Mouse (Mus musculus) G1E (cell line): ENCODE data around the gene Ggt6. TPM values are rescaled to one million over a fixed set of nuclear protein-coding genes. Genes with fewer than 3 reads are reported as not detected.

Source experiments
- ATAC-seq: 2 replicates; pipeline ENCODE4 v1.8.0; 2016; ENCODE audit warnings: mild to moderate bottlenecking; ENCODE audit not compliant: insufficient number of reproducible peaks, poor library complexity, low FRiP score, severe bottlenecking; ENCODE audit errors: extremely low read depth
- DNase-seq: peaks from one replicate; pipeline ENCODE4 v3.0.0; 2012; ENCODE audit warnings: low spot score
- H3K27me3 ChIP-seq: 2 replicates; pipeline ENCODE4 v1.6.1; 2012; ENCODE audit warnings: mild to moderate bottlenecking, low read length, inconsistent platforms; ENCODE audit not compliant: insufficient read depth
- H3K36me3 ChIP-seq: replicated peaks from 2 replicates; pipeline ENCODE3; 2012; ENCODE audit warnings: mild to moderate bottlenecking, inconsistent platforms
- H3K4me1 ChIP-seq: 2 replicates; pipeline ENCODE4 v1.6.1; 2012; ENCODE audit warnings: low read depth, low read length, inconsistent platforms, mixed read lengths; ENCODE audit not compliant: insufficient read depth
- H3K4me3 ChIP-seq: 2 replicates; pipeline ENCODE4 v1.5.1; 2012; ENCODE audit warnings: low read depth, mild to moderate bottlenecking, inconsistent platforms, low read length, moderate library complexity, mixed read lengths
- H3K9me3 ChIP-seq: replicated peaks from 2 replicates; pipeline ENCODE4 v1.6.1; 2012; ENCODE audit warnings: inconsistent platforms
- CTCF ChIP-seq: IDR thresholded peaks from 2 replicates; pipeline ENCODE4 v1.5.1; 2012; ENCODE audit warnings: low read depth, low read length, inconsistent platforms, mixed read lengths
- GATA1 ChIP-seq: IDR thresholded peaks from 2 replicates; pipeline ENCODE4 v1.6.1; 2012; ENCODE audit warnings: borderline replicate concordance, low read length, inconsistent platforms, mixed read lengths
- GATA2 ChIP-seq: IDR thresholded peaks from 2 replicates; pipeline ENCODE4 v1.6.1; 2012; ENCODE audit warnings: low read depth, low read length, inconsistent platforms, borderline replicate concordance
- POLR2AphosphoS5 ChIP-seq: IDR thresholded peaks from 2 replicates; pipeline ENCODE4 v1.6.1; 2012; ENCODE audit warnings: low read depth, low read length, inconsistent platforms; ENCODE audit not compliant: insufficient replicate concordance
- TAL1 ChIP-seq: conservative IDR thresholded peaks from 2 replicates; pipeline ENCODE4 v1.6.1; 2012; ENCODE audit warnings: low read depth, low read length, inconsistent platforms, mixed read lengths
- polyA plus RNA-seq: library from polyadenylated mRNA; stranded (reverse); fragments of >175 nt; gene quantifications from 2 replicates; pipeline ENCODE4 v1.2.3, GENCODE M21; 2012
- total RNA-seq, 2 experiments: library from RNA; stranded (forward) in 1 of 2; stranded (reverse) in 1 of 2; fragments of 200-1000 nt in 1 of 2; fragments of >200 nt in 1 of 2; fragmentation: Nextera tagmentation in 1 of 2; gene quantifications; 2 replicates each; pipeline ENCODE4 v1.2.3; 2014 to 2017

Ggt6 gene
- total and polyA plus RNA-seq, 3 experiments = 0.05 TPM; not detected in 2

GRCm38 (mm10) chr11:72410521-72411092 lies 24.7 kb upstream of the Ggt6 start:
- DNase-seq = no peak
- no peak for ATAC-seq
- peaks cover 19% of the 10 kb centered on the region for H3K4me1 ChIP-seq
- H3K27me3 ChIP-seq = peaks cover 70% of the 10 kb centered on the region
- H3K36me3 ChIP-seq = no peaks in the 10 kb centered on the region
- no peak for TF ChIP-seq GATA1
- no peak for TF ChIP-seq CTCF
- no peak for TF ChIP-seq GATA2
- no peak for TF ChIP-seq TAL1
- no peak for TF ChIP-seq POLR2AphosphoS5
- H3K4me3 ChIP-seq = no peak overlapping the region
- H3K9me3 ChIP-seq = peaks cover 5% of the 10 kb centered on the region

GRCm38 (mm10) chr11:72411093-72411921 lies 24.0 kb upstream of the Ggt6 start, which contains the start of gene Smtnl2:
Gene Smtnl2, minus strand, starts transcription at chr11:72411713.
- Histone ChIP-seq H3K4me1 (peaks cover 20% of the 10 kb centered on the region), H3K36me3 (no peaks in the 10 kb centered on the region), H3K4me3 (peak within 1 kb of the TSS; percentile 14; the same call in 1 of the 2 replicates), H3K9me3 (peaks cover 5% of the 10 kb centered on the region), H3K27me3 (peaks cover 64% of the 10 kb centered on the region)
- ATAC-seq = no peak
- no peak for DNase-seq
- TF ChIP-seq CTCF = no peak
- TF ChIP-seq POLR2AphosphoS5 = no peak
- TF ChIP-seq GATA1 = no peak
- no peak for TF ChIP-seq GATA2
- no peak for TF ChIP-seq TAL1

- DNase-seq (no peak), ATAC-seq (no peak)
- H3K9me3 ChIP-seq = peaks cover 5% of the 10 kb centered on the region
- TF ChIP-seq CTCF (no peak), TAL1 (no peak), GATA1 (no peak)
- H3K36me3 ChIP-seq = no peaks in the 10 kb centered on the region
- H3K4me1 ChIP-seq = peaks cover 26% of the 10 kb centered on the region
- no peak overlapping the region for H3K4me3 ChIP-seq
- H3K27me3 ChIP-seq = peaks cover 63% of the 10 kb centered on the region
These were observed 23.4 kb upstream of the Ggt6 start for GRCm38 (mm10) chr11:72411945-72412344.

GRCm38 (mm10) chr11:72413016-72413415 lies 22.3 kb upstream of the Ggt6 start:
- ATAC-seq = no peak
- DNase-seq = no peak
- H3K4me1 ChIP-seq = peaks cover 26% of the 10 kb centered on the region
- peaks cover 64% of the 10 kb centered on the region for H3K27me3 ChIP-seq
- peaks cover 5% of the 10 kb centered on the region for H3K9me3 ChIP-seq
- TF ChIP-seq GATA2 = no peak
- H3K36me3 ChIP-seq = no peaks in the 10 kb centered on the region
- no peak overlapping the region for H3K4me3 ChIP-seq

- no peak for ATAC-seq
- H3K27me3 ChIP-seq = peaks cover 67% of the 10 kb centered on the region
- TF ChIP-seq CTCF (no peak), TAL1 (no peak), GATA1 (no peak), POLR2AphosphoS5 (no peak), GATA2 (no peak)
These were observed 21.6 kb upstream of the Ggt6 start for GRCm38 (mm10) chr11:72413601-72414190.

GRCm38 (mm10) chr11:72415155-72415554 lies 20.2 kb upstream of the Ggt6 start:
- Histone ChIP-seq H3K36me3 (no peaks in the 10 kb centered on the region), H3K27me3 (peaks cover 62% of the 10 kb centered on the region)

More at GRCm38 (mm10) chr11:72413601-72414190, 21.6 kb upstream of the Ggt6 start:
- no peak overlapping the region for H3K4me3 ChIP-seq
- peaks cover 26% of the 10 kb centered on the region for H3K4me1 ChIP-seq
- no peak for DNase-seq
- no peaks in the 10 kb centered on the region for H3K36me3 ChIP-seq
- peaks cover 5% of the 10 kb centered on the region for H3K9me3 ChIP-seq

More at GRCm38 (mm10) chr11:72415155-72415554, 20.2 kb upstream of the Ggt6 start:
- no peak for DNase-seq
- Histone ChIP-seq H3K4me1 (peaks cover 29% of the 10 kb centered on the region), H3K9me3 (peaks cover 5% of the 10 kb centered on the region), H3K4me3 (no peak overlapping the region)
- ATAC-seq = no peak
- TF ChIP-seq GATA2 = no peak
- no peak for TF ChIP-seq POLR2AphosphoS5
- TF ChIP-seq CTCF = no peak
- TF ChIP-seq GATA1 = no peak
- TF ChIP-seq TAL1 = no peak; the same call in 1 of the 2 replicates
